ENCODE assay signal across 13 mouse cellular contexts in the genomic region with DNA sequence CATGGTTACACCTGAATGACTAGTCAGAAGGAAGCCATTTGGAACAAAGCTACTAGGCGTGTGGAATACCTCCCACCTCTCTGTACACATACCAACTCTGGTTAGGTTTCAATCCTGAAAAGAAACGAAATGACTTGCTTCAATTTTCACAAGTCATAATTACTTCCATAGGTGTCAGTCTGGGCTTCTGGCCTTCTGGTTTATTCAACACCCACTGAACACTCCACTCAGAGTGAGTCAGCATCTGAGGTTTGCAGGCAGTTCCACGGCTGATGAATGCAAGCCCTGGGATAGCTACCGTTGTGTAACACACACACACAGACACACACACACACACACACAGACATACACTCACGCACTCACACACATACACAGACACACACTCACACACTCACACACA. TPM values are rescaled to one million over a fixed set of nuclear protein-coding genes. Genes with fewer than 3 reads are reported as not detected.
DNase-seq lines count a peak whose midpoint lies in the region; TF ChIP-seq lines count a peak whose summit lies in the region.
"Had no signal": no experiment of that assay in that cellular context is flagged by ENCODE, and none has a peak within 500 bp of the region (broad histone marks: within the 10 kb centered on the region; RNA-seq: fewer than 3 reads in every experiment).

No protein-coding gene starts in this region.

- no peak overlapping the region for H3K27ac ChIP-seq in layer of hippocampus, adult 2 months
- no peak overlapping the region for H3K27ac ChIP-seq in gastrocnemius, adult 2 months
- H3K27ac ChIP-seq: liver, embryonic 12.5 days had no signal

- intact Hi-C loops in gastrocnemius, adult 2 months (cut with DNase I) = no loop called here

- DNase-seq in layer of hippocampus, adult 2 months (ENCODE audit: low spot score in 2 of 2) = peak; percentile 31 to 49
- DNase-seq in layer of hippocampus, postnatal 25 days (ENCODE audit: extremely low spot score in 1 of 2, low spot score in 1 of 2) = no peak
- peak; percentile 48 for DNase-seq in fibroblast of lung, adult 2 months (ENCODE audit: low read depth)
- DNase-seq in left cerebral cortex, adult 9 months (ENCODE audit: low spot score in 2 of 2) = peak; percentile 57 to 74
- peak; percentile 75 for DNase-seq in telencephalon, adult 2 months (ENCODE audit: low read depth, low spot score)
- no peak for DNase-seq in gastrocnemius, adult 2 months
- no peak for DNase-seq in adrenal gland, postnatal 36 days
- DNase-seq: cerebellum, adult 8-10 months; heart, postnatal 36 days had no signal

- TF ChIP-seq CTCF in layer of hippocampus, adult 2 months (conservative IDR thresholded peaks at IDR 0.05) = no peak
- no peak for TF ChIP-seq CTCF in gastrocnemius, adult 2 months (IDR thresholded peaks at IDR 0.05)

- no peak overlapping the region for H3K4me3 ChIP-seq in layer of hippocampus, adult 2 months
- no peak overlapping the region for H3K4me3 ChIP-seq in gastrocnemius, adult 2 months
- H3K4me3 ChIP-seq: liver, embryonic 12.5 days had no signal

RNA-seq across cellular contexts. Expression of gene Ccdc54, which starts 19.6 kb away (rescaled TPM):
- not detected for total RNA-seq in layer of hippocampus, adult 2 months (2021)
- not detected for total RNA-seq in layer of hippocampus, postnatal 25 days (2021)
- total RNA-seq in gastrocnemius, adult 2 months (2021) = not detected
- not detected for total RNA-seq in adrenal gland, postnatal 36 days (2021)
- total RNA-seq: heart, postnatal 36 days; left cerebral cortex, adult 8-10 months; megakaryocyte-erythroid progenitor cell, adult 5-6 weeks; neutrophil, adult 5-6 weeks had no signal

Comparison
In these comparisons a context has a peak if more than half of its experiments do, and no peak if none do; other contexts are left out.
1. DNase-seq: peak in layer of hippocampus, adult 2 months (2 of 2), fibroblast of lung, adult 2 months (single experiment), left cerebral cortex, adult 9 months (2 of 2) and telencephalon, adult 2 months (single experiment); none in layer of hippocampus, postnatal 25 days (0 of 2), gastrocnemius, adult 2 months (single experiment) and adrenal gland, postnatal 36 days (0 of 2).